Mouse (Mus musculus) right cerebral cortex, postnatal 36 days (tissue): Measurements from ENCODE around the gene Krtap2-4.
"Not testable (repeated sequence)": the region's sequence is repeated elsewhere in the genome, so short reads cannot be mapped to it uniquely, and the experiment has no call there.

Experiments used
- DNase-seq, 2 experiments: peaks; one replicate each; pipeline ENCODE4 v3.0.0; 2022; ENCODE audit warnings: low spot score in 2 of 2, mixed read lengths in 1 of 2

Gene Krtap2-4

GRCm38 (mm10) chr11:99614796-99615363 lies at the start of gene Krtap2-4:
Gene Krtap2-4, minus strand, starts transcription at chr11:99614846.
- DNase-seq = no peak

- no peak for DNase-seq
These were observed 48.2 kb upstream of the Krtap2-4 start for GRCm38 (mm10) chr11:99662802-99663201.

- no peak for DNase-seq
These were observed 44.6 kb upstream of the Krtap2-4 start for GRCm38 (mm10) chr11:99659256-99659655.

- DNase-seq = not testable (repeated sequence)
These were observed 43.9 kb upstream of the Krtap2-4 start, which contains the start of gene Gm11563 for GRCm38 (mm10) chr11:99658467-99659010. Gene Gm11563, minus strand, starts transcription at chr11:99658960.

- no peak for DNase-seq
These were observed 42.4 kb upstream of the Krtap2-4 start for GRCm38 (mm10) chr11:99657051-99657450.

- DNase-seq = no peak
These were observed 35.5 kb upstream of the Krtap2-4 start, which contains the start of gene Gm11555 for GRCm38 (mm10) chr11:99650136-99650535. Gene Gm11555, minus strand, starts transcription at chr11:99650236.

GRCm38 (mm10) chr11:99646444-99646843 lies 31.8 kb upstream of the Krtap2-4 start:
- no peak for DNase-seq

GRCm38 (mm10) chr11:99644351-99644750 lies 29.7 kb upstream of the Krtap2-4 start:
- no peak for DNase-seq

- not testable (repeated sequence) for DNase-seq
These were observed 29.0 kb upstream of the Krtap2-4 start, which contains the start of gene Krtap4-7 for GRCm38 (mm10) chr11:99643635-99644139. Gene Krtap4-7, minus strand, starts transcription at chr11:99644089.

GRCm38 (mm10) chr11:99640926-99641325 lies 26.3 kb upstream of the Krtap2-4 start:
- no peak for DNase-seq

- no peak for DNase-seq
These were observed 22.4 kb upstream of the Krtap2-4 start for GRCm38 (mm10) chr11:99637086-99637485.

GRCm38 (mm10) chr11:99634653-99635134 lies 20.0 kb upstream of the Krtap2-4 start, which contains the start of gene Krtap4-2:
Gene Krtap4-2, minus strand, starts transcription at chr11:99635084.
- DNase-seq = no peak

GRCm38 (mm10) chr11:99633293-99633692 lies 18.6 kb upstream of the Krtap2-4 start:
- peak in 1 of 2 experiments; percentile 35 for DNase-seq

- no peak for DNase-seq
These were observed 16.2 kb upstream of the Krtap2-4 start for GRCm38 (mm10) chr11:99630890-99631289.

- DNase-seq = no peak
These were observed 13.5 kb upstream of the Krtap2-4 start, which contains the start of gene Krtap4-1 for GRCm38 (mm10) chr11:99628138-99628537. Gene Krtap4-1, minus strand, starts transcription at chr11:99628238.

- DNase-seq = no peak
These were observed 5.7 kb upstream of the Krtap2-4 start, which contains the start of gene Gm11562 for GRCm38 (mm10) chr11:99620335-99620734. Gene Gm11562, minus strand, starts transcription at chr11:99620435.

GRCm38 (mm10) chr11:99610089-99610488 lies 4.6 kb downstream of the Krtap2-4 start, which contains the start of gene Gm11937:
Gene Gm11937, minus strand, starts transcription at chr11:99610189.
- not testable (repeated sequence) for DNase-seq

GRCm38 (mm10) chr11:99609126-99609525 lies 5.5 kb downstream of the Krtap2-4 start:
- DNase-seq = peak; percentile 50 to 58

- DNase-seq = not testable (repeated sequence)
These were observed 11.4 kb downstream of the Krtap2-4 start, which contains the start of gene Gm11938 for GRCm38 (mm10) chr11:99603208-99603607. Gene Gm11938, minus strand, starts transcription at chr11:99603308.

GRCm38 (mm10) chr11:99597742-99598141 lies 16.9 kb downstream of the Krtap2-4 start, which contains the start of gene Krtap9-3:
Gene Krtap9-3, minus strand, starts transcription at chr11:99598105.
- not testable (repeated sequence) for DNase-seq

GRCm38 (mm10) chr11:99590981-99591380 lies 23.7 kb downstream of the Krtap2-4 start, which contains the start of gene Krtap1-3:
Gene Krtap1-3, minus strand, starts transcription at chr11:99591339.
- no peak for DNase-seq

GRCm38 (mm10) chr11:99585096-99585495 lies 29.6 kb downstream of the Krtap2-4 start:
- DNase-seq = no peak
